Mouse (Mus musculus): Measurements from ENCODE around the gene Pet117. TPM values are rescaled to one million over a fixed set of nuclear protein-coding genes. Genes with fewer than 3 reads are reported as not detected.

The Pet117 gene
- total and polyA plus RNA-seq, 2 experiments from 2014 or later: 2.3 TPM; not detected in 1

GRCm38 (mm10) chr2:144348525-144348924 lies 20.3 kb upstream of the Pet117 start:
- Histone ChIP-seq H3K4me1 (ENCODE audit: insufficient read depth) (no peaks in the 10 kb centered on the region), H3K27ac (ENCODE audit: low read depth, low read length) (no peak overlapping the region), H3K4me3 (ENCODE audit: low read depth, low read length) (no peak overlapping the region), H3K4me2 (ENCODE audit: low read depth) (no peak overlapping the region), H3K36me3 (ENCODE audit: insufficient read depth) (no peaks in the 10 kb centered on the region), H3K9me3 (ENCODE audit: low read length) (no peaks in the 10 kb centered on the region), H3K27me3 (ENCODE audit: insufficient read depth, low read length) (no peaks in the 10 kb centered on the region), H3K9ac (no peak overlapping the region)
- ATAC-seq (no peak), DNase-seq (no peak)
- TF ChIP-seq CTCF (IDR thresholded peaks at IDR 0.05; ENCODE audit: low read depth): no peak
- 68% methylated on average over 3 of the region's 3 CpGs for WGBS

- 90% methylated on average over 11 of the region's 11 CpGs for WGBS
- Histone ChIP-seq H3K9me3 (ENCODE audit: low read length) (no peaks in the 10 kb centered on the region), H3K4me1 (ENCODE audit: insufficient read depth) (no peaks in the 10 kb centered on the region), H3K4me2 (ENCODE audit: low read depth) (no peak overlapping the region), H3K27ac (ENCODE audit: low read depth, low read length) (no peak overlapping the region), H3K36me3 (ENCODE audit: insufficient read depth) (no peaks in the 10 kb centered on the region), H3K4me3 (ENCODE audit: low read depth, low read length) (no peak overlapping the region), H3K27me3 (ENCODE audit: insufficient read depth, low read length) (no peaks in the 10 kb centered on the region), H3K9ac (no peak overlapping the region)
- DNase-seq (no peak), ATAC-seq (no peak)
- TF ChIP-seq CTCF (IDR thresholded peaks at IDR 0.05; ENCODE audit: low read depth): no peak
These were observed 16.0 kb upstream of the Pet117 start for GRCm38 (mm10) chr2:144352843-144353242.

GRCm38 (mm10) chr2:144369020-144369421 lies 225 bp downstream of the Pet117 start:
- Histone ChIP-seq H3K27ac (ENCODE audit: low read depth, low read length) (peak overlapping the region; percentile 93), H3K9me3 (ENCODE audit: low read length) (no peaks in the 10 kb centered on the region), H3K4me2 (ENCODE audit: low read depth) (peak overlapping the region; percentile 66), H3K9ac (peak overlapping the region; percentile 79), H3K4me1 (ENCODE audit: insufficient read depth) (peaks cover 8% of the 10 kb centered on the region; the same call in 1 of the 2 replicates), H3K4me3 (ENCODE audit: low read depth, low read length) (peak overlapping the region; percentile 73), H3K27me3 (ENCODE audit: insufficient read depth, low read length) (no peaks in the 10 kb centered on the region), H3K36me3 (ENCODE audit: insufficient read depth) (peaks cover 10% of the 10 kb centered on the region)
- peak; percentile 87 for ATAC-seq
- WGBS: under 1% methylated on average over 35 of the region's 43 CpGs
- DNase-seq: peak; percentile 81
- TF ChIP-seq CTCF (IDR thresholded peaks at IDR 0.05; ENCODE audit: low read depth): no peak

DNA sequence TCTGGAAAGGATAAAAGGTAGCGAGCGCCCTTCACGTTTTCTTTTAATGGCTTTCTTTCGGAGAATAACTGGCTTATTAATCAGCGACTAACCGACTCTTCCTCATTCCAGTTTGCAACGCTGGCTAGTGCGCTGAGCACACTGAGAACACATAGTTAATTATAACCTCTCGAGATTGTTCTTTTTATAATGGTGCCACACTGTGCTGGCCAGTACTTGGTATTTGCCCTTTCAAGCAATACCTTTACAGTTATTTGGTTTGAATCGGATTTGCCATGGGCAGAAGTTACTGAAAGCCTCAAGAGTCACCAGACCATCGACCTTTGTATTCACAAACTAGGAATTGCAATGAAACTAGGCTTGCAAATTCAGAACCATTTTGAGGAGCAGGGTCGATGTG lies 715 bp downstream of the Pet117 start:
- no peak for TF ChIP-seq CTCF (IDR thresholded peaks at IDR 0.05; ENCODE audit: low read depth)
- Histone ChIP-seq H3K4me1 (ENCODE audit: insufficient read depth) (peaks cover 8% of the 10 kb centered on the region; the same call in 1 of the 2 replicates), H3K4me2 (ENCODE audit: low read depth) (peak overlapping the region; percentile 66), H3K36me3 (ENCODE audit: insufficient read depth) (peaks cover 15% of the 10 kb centered on the region), H3K9me3 (ENCODE audit: low read length) (no peaks in the 10 kb centered on the region), H3K27me3 (ENCODE audit: insufficient read depth, low read length) (no peaks in the 10 kb centered on the region), H3K27ac (ENCODE audit: low read depth, low read length) (peak overlapping the region; percentile 93), H3K4me3 (ENCODE audit: low read depth, low read length) (peak overlapping the region; percentile 73), H3K9ac (peak overlapping the region; percentile 79)
- DNase-seq: no peak
- no peak; the same call in 1 of the 2 replicates for ATAC-seq
- 2% methylated on average over 12 of the region's 12 CpGs for WGBS

- 89% methylated on average over 4 of the region's 4 CpGs for WGBS
- no peak overlapping the region for H3K9ac ChIP-seq
- H3K27me3 ChIP-seq (ENCODE audit: insufficient read depth, low read length): no peaks in the 10 kb centered on the region
- H3K9me3 ChIP-seq (ENCODE audit: low read length): no peaks in the 10 kb centered on the region
- ATAC-seq (no peak), DNase-seq (no peak)
- no peak overlapping the region for H3K27ac ChIP-seq (ENCODE audit: low read depth, low read length)
- no peak overlapping the region for H3K4me3 ChIP-seq (ENCODE audit: low read depth, low read length)
- TF ChIP-seq CTCF (IDR thresholded peaks at IDR 0.05; ENCODE audit: low read depth): no peak
- H3K36me3 ChIP-seq (ENCODE audit: insufficient read depth): peaks cover 31% of the 10 kb centered on the region
- H3K4me2 ChIP-seq (ENCODE audit: low read depth): no peak overlapping the region
- peaks cover 8% of the 10 kb centered on the region; the same call in 1 of the 2 replicates for H3K4me1 ChIP-seq (ENCODE audit: insufficient read depth)
These were observed 2.8 kb downstream of the Pet117 start for GRCm38 (mm10) chr2:144371566-144371965.

DNA sequence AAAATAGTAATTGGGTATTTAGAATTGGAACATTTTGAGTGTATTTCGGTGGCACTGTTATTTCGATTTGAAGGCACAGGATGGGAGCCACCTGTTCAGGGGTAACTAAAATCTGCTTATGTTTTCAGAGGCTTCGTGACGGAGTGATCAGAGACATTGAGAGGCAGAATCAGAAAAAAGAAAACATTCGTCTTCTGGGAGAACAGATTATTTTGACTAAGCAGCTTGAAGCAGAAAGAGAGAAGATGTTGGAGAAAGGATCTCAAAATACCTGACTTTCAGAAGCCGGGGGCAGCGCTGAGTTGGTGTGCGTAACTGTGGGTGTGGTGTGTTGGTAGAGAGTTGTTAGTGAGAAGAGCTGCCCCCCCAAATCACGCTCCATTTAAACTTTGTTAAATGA lies 4.3 kb downstream of the Pet117 start:
- Histone ChIP-seq H3K4me1 (ENCODE audit: insufficient read depth) (peaks cover 8% of the 10 kb centered on the region; the same call in 1 of the 2 replicates), H3K4me2 (ENCODE audit: low read depth) (no peak overlapping the region), H3K27ac (ENCODE audit: low read depth, low read length) (no peak overlapping the region), H3K4me3 (ENCODE audit: low read depth, low read length) (no peak overlapping the region), H3K9me3 (ENCODE audit: low read length) (no peaks in the 10 kb centered on the region), H3K27me3 (ENCODE audit: insufficient read depth, low read length) (no peaks in the 10 kb centered on the region), H3K36me3 (ENCODE audit: insufficient read depth) (peaks cover 44% of the 10 kb centered on the region), H3K9ac (no peak overlapping the region)
- WGBS: 89% methylated on average over 9 of the region's 9 CpGs
- no peak for TF ChIP-seq CTCF (IDR thresholded peaks at IDR 0.05; ENCODE audit: low read depth)
- DNase-seq (no peak), ATAC-seq (no peak)

- Histone ChIP-seq H3K27me3 (ENCODE audit: insufficient read depth, low read length) (no peaks in the 10 kb centered on the region), H3K36me3 (ENCODE audit: insufficient read depth) (peaks cover 62% of the 10 kb centered on the region), H3K4me3 (ENCODE audit: low read depth, low read length) (no peak overlapping the region), H3K4me1 (ENCODE audit: insufficient read depth) (peaks cover under 1% of the 10 kb centered on the region; the same call in 1 of the 2 replicates), H3K4me2 (ENCODE audit: low read depth) (no peak overlapping the region), H3K9ac (no peak overlapping the region), H3K27ac (ENCODE audit: low read depth, low read length) (no peak overlapping the region), H3K9me3 (ENCODE audit: low read length) (no peaks in the 10 kb centered on the region)
- DNase-seq (no peak), ATAC-seq (no peak)
- 93% methylated on average over 10 of the region's 10 CpGs for WGBS
- TF ChIP-seq CTCF (IDR thresholded peaks at IDR 0.05; ENCODE audit: low read depth): no peak
These were observed 6.4 kb downstream of the Pet117 start for GRCm38 (mm10) chr2:144375063-144375703.

Measured in forebrain, postnatal 0 days (tissue).